Mouse (Mus musculus) embryonic fibroblast, embryonic 13.5 days (primary cell): ENCODE data around the gene Gm29666.

ENCODE experiments used
- CTCF ChIP-seq: IDR thresholded peaks from 2 replicates; pipeline ENCODE4 v1.5.1; 2011; ENCODE audit warnings: mild to moderate bottlenecking, control low read depth, low read length, moderate library complexity, borderline replicate concordance; ENCODE audit not compliant: insufficient read depth
- POLR2A ChIP-seq: IDR thresholded peaks from 2 replicates; pipeline ENCODE4 v1.6.1; 2011; ENCODE audit warnings: low read depth, mild to moderate bottlenecking, control low read depth, low read length, moderate library complexity

GRCm38 (mm10) chr15:84891246-84891645 lies 28.6 kb downstream of the Gm29666 start:
- TF ChIP-seq CTCF (no peak), POLR2A (no peak)
